Mouse (Mus musculus): ENCODE data around the gene Gm42742. TPM values are rescaled to one million over a fixed set of nuclear protein-coding genes. Genes with fewer than 3 reads are reported as not detected.

The Gm42742 gene
- total RNA-seq (2021) = 10 to 100 TPM; 18.0 to 19.8 TPM
- long read RNA-seq, experiment 1, partial matches to known transcripts = 1 of 2 reads
- long read RNA-seq, experiment 1, other reads (novel, unspliced or antisense) = 1 of 2 reads
- long read RNA-seq, experiment 2, partial matches to known transcripts = 2 of 2 reads
- long read RNA-seq, experiment 2, other reads (novel, unspliced or antisense) = 0 of 2 reads

DNA sequence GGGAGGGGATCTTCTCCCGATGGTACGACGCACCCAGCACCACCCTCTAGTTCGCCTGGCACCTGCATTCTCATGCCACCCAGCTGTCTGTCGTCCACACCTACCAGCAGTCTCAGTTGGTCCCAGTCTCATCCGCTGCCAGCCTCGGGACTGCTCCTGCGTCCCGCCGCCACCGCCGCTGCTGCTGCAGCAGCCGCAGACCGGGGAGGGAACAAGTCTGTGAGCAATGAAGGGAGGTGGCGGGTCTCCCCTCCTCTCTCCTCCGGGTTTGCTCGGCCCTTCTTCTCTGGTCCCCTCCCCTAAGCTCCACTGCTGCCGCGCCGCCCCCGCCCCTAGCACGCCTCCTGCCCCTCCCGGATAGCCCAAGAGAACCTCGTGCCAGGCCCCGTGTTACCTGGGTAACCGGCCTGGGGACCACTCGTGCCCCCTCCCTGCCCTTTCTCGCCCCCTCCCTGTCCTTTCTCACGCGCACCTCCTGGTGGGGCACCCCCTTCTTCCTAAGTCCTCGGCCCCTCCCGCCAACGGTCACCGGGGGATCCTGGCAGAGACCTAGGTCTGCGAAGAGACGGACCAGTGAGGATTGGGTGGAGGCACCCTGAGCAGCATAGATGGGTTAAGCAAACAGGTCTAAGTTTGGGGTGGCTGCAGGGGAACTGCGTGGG is at the start of gene Gm42742, which contains the start of gene Prrt2:
Gm42742 (minus strand) TSS at position 197 of the 662 bp plus-strand sequence.
Prrt2 (minus strand) TSS at position 311 of the 662 bp plus-strand sequence.
- intact Hi-C loops (cut with DNase I) = no loop called here
- DNase-seq = peak; percentile 48 to 55

DNA sequence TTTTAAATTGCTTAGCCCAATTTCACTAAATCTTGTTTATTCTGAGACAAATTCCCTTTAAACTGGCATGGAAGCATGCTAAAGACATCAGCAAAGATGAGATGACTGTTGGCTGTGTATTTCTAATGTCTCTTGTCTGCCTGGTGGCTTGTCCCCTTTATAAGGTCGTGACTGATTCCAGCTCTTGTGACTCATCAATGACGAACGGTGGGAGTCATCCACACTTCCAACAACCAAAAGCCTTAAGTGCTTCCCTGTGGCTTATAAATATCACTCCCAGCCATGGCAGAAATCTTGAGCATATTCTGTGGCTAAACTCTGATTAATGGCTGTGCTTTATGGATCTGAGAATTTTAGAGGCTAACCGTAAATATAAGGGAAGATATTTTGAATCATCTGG is 45.4 kb upstream of the Gm42742 start:
- intact Hi-C loops (cut with DNase I) = no loop called here
- no peak for DNase-seq

DNA sequence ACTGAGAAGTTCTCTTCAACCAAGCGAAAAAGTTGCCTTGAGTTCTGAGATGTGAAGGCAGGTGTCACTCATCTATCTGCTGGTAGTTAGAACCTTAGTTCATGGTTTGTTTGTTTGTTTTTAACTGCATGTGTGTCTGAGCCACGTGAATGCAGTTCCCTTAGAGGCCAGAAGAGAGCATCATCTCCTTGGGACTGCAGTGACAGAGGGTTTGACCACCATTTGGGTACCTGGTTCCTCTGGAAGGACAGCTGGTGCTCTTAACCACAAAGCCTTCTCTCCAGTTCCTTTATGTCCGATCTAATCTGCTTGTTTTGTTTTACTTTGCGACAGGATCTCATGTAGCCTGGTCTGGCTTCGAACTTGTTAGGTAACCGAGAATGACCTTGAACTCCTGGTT is 44.6 kb upstream of the Gm42742 start:
- intact Hi-C loops (cut with DNase I) = no loop called here

DNA sequence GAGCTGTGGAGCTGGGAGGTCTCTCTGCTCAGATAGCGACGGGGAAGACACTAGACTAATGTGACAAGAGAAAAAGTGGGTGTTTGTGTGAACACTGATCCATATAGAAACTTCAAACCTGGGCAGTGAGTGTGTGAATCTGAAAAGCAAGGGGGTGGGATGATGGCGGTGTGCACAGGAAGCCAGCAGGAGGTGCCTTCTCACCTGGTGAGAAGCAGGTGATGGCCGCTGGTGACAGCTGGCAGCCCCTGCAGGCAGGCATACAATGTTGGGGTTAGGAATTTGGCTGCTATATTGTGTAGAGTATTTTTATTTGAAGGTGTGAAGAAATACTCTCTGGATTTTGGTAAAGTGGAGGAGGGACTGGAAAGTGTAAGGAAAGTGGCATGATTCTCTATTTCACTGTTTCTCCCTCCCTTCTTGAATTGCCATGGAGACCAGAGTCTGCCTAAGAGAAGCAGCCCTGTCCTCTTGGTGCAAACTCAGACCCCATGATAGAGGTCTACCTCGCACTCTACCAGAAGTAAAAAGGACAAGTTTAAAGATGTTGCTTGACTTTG is 34.2 kb upstream of the Gm42742 start:
- DNase-seq = no peak
- intact Hi-C loops (cut with DNase I) = no loop called here

More for the DNA sequence above, 44.6 kb upstream of the Gm42742 start:
- no peak for DNase-seq

DNA sequence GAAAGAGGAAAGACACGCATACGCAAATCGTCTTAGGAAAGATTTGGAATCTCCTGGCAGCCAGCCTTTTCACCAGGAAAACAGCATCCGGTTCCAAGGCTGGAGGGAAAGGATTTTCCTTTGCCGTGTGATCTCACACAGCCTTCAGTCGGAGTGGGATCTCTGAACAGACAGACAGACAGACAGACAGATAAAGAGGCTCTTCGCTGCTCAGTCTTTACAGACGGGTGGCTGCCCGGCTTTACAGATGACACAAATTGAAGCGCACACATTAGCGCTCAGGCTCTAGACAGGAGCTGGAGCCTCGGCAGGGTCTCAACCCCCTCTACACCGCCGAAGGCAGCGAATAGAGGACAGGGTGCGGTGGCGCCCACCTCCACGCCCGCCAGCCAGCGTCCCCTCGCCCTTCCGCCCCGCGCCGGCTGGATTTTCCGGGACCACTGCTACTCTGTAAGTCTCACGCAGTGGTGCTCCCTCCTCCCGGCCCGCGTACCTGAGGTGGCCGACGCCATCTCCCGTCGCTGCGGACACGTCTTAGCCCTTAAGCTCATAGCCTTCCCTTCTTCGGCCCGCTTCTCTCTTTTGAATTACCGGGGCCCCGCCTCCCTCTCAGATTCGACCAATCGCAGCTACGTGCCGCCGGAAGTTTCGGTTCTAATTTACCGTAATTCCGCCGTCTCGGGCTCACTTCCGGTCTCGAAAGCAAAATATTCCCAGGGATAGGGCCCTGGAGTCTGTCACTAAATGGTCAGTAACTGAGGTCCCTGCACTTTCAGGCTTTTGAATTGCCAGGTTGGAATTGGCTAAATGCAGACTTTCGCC is 21.2 kb upstream of the Gm42742 start, which contains the start of gene Kif22:
Kif22 (minus strand) TSS at position 621 of the 822 bp plus-strand sequence.
- intact Hi-C loops (cut with DNase I) = loop anchor here (5.0 kb wide), 1 partner anchor 60 kb away; no protein-coding TSS in a partner anchor
- peak; percentile 90 to 93 for DNase-seq

- DNase-seq = no peak
- intact Hi-C loops (cut with DNase I) = no loop called here
Observed at GRCm38 (mm10) chr7:127031244-127031643, 10.3 kb upstream of the Gm42742 start.

DNA sequence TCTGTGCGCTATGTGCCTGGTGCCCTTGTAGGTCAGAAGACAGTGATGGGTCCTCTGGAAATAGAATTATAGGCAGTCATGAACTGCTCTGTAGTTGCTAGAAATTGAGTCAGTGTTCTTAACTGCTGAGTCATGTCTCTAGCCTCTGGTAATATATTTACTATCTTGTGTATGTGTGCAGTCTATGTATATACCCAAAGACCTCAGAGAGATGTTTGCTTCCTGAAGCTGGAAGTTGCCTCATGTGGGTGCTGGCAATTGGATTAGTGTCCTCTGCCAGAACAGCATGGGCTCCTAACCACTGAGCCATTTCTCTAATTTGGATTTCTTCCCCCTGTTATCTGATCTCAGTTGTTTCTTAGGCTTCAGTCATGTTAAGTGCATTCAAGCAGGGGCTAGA is 9.3 kb upstream of the Gm42742 start:
- intact Hi-C loops (cut with DNase I) = no loop called here

GRCm38 (mm10) chr7:127027885-127028284 is 7.0 kb upstream of the Gm42742 start:
- no peak for DNase-seq
- intact Hi-C loops (cut with DNase I) = no loop called here

More for the DNA sequence above, 9.3 kb upstream of the Gm42742 start:
- no peak for DNase-seq

- intact Hi-C loops (cut with DNase I) = no loop called here
- DNase-seq = peak; percentile 99
Observed at GRCm38 (mm10) chr7:127026984-127027726, 6.3 kb upstream of the Gm42742 start, which contains the start of gene Maz. TSS of gene Maz (minus strand) at chr7:127027037.

- intact Hi-C loops (cut with DNase I) = no loop called here
- peak in 1 of 2 experiments; percentile 91 for DNase-seq
Observed at GRCm38 (mm10) chr7:127026616-127026983, 5.7 kb upstream of the Gm42742 start.

DNA sequence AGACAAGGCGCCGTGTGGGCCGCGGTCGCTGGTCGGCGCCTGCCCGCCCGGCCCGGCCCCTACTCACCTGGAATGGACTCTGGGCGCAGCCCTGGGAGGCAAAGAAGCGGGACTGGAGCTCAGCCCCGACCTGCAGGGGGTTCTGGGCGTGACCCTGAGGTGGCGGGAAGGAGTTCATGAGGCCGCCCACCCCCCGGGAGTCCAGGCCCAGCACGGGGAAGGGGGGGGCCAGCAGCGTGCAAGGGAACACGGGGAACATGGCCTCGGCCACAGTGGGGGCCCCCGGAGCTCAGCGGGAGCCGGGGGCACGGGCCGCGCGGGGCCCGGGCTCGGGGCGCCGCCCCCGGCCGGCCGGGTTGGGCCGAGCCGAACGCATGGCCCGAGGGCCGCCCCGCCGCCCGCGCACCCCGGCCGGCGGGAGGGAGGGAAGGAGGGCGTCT is 5.3 kb upstream of the Gm42742 start:
- peak in 1 of 2 experiments; percentile 68 for DNase-seq
- intact Hi-C loops (cut with DNase I) = no loop called here

DNA sequence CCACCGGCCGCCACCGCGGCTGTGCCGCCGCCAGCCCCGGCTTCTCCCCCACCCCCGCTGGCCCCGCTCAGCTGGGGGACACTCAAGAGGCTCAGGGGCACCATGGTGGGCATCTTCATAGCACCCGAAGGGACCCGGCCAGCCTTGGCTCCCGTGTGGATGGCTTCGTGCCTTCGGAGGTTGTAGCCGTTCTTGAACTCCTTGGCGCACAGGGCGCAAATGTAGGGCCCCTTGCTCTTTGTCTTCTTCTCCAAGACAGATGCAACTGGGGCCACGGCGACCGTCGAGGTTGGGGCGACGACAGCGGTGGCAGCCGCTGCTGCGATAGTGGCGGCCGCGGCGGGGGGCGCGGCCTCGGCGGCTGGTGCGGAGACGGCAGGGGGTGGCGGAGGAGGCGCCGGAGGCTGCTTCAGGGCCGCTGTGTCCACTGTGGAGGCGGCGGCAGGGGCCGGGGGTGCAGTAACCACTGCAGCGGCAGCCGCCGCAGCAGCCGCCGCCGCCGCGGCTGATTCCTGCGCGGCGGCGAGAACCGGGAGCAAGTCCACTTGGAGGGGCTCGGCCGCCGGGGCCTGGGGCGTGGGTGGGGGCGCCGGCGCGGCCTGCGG is 4.8 kb upstream of the Gm42742 start:
- intact Hi-C loops (cut with DNase I) = no loop called here
- DNase-seq = peak; percentile 61 to 66

GRCm38 (mm10) chr7:127024755-127025555 is 4.1 kb upstream of the Gm42742 start:
- intact Hi-C loops (cut with DNase I) = no loop called here
- peak; percentile 80 for DNase-seq

- intact Hi-C loops (cut with DNase I) = no loop called here
- no peak for DNase-seq
Observed at GRCm38 (mm10) chr7:127023896-127024690, 3.2 kb upstream of the Gm42742 start.

- intact Hi-C loops (cut with DNase I) = no loop called here
- no peak for DNase-seq
Observed at GRCm38 (mm10) chr7:127023272-127023691, 2.4 kb upstream of the Gm42742 start.

DNA sequence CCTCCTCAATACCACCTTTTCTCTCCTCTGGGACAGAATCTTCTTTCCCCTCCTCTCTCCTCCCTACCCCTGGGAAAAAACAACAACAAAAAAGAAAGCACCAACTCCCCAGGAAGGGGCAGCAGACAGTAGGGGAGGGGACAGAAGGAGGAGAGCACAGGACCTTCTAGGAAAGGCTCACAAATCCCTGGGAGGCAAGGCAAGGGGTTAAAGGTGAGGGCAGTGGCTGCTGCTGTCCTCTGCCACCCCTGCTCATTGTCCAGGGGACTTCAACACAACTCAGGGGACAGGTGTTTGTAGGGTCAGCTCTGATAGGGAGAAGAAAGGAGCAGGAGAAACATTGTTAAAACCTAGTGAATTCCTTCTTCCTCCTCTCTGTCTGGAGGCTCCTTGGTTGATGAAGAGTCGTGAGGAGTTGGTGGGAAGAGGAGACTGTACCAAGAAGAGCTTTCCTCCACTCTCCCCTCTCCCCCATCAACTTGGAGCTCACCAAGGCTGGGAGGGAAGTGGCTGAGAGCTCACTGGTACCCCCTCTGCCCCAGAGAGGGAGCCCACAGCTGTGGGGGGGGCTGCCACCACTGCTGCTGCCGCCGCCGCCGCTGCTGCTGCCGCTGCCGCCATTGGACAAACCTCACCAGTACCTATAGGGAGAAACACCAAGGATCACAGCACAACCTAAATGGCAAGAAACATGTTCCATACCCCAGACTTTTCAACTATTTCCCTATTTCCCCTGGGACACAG is 1.8 kb upstream of the Gm42742 start:
- DNase-seq = no peak
- intact Hi-C loops (cut with DNase I) = no loop called here
